Mouse (Mus musculus): ENCODE measurements around the gene Vip. TPM values are rescaled to one million over a fixed set of nuclear protein-coding genes. Genes with fewer than 3 reads are reported as not detected.

Vip gene
- not detected in 2 replicates for polyA plus RNA-seq (2012; rRNA removed)

DNA sequence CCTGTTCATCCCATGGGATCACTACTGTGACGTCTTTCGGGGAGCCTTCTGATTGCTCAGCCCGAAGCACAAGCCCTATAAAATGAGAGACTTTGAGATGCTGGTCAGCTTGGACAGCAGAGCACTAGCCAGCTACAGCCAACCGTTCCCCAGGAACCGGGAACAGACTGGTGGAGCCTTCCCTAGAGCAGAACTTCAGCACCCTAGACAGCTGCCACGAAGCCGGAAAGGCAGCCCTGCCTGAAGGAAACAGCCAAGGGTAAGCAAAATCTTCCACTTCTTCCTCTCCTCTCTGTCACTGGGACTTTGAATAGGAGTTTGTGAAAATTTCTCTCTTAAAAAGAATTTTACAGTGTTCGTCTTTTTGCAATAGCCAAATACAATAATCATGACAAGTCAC, at the start of gene Vip:
Vip (plus strand) TSS at position 107 of the 400 bp plus-strand sequence.

DNA sequence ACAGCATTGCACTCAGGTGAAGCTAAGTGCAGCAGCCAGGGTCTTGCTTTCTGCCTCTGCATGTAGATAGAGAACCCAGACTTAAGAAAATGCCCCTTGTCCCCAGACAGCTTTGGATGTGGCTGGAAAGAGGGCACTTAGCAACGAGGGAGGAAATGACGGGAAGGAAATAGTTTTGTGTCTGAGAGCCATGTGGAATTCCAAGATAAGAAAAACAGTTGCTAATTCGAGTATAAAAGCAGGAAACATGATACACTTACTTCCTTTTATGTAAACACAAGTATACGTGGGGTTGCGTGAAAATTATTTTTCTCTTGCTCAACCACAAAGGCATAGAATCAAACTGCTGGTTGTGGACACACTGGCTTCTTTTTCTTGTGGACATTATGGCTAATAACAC, 45.6 kb upstream of the Vip start, which contains the start of gene Myct1:
Myct1 (plus strand) TSS at position 312 of the 400 bp plus-strand sequence.

Other genes starting within 250 kb of the Vip start
- 16.7 and 18.2 TPM in 2 replicates for gene Syne1, start 87.7 kb upstream of the Vip start, polyA plus RNA-seq (2012; rRNA removed)
- 2.7 and 3.0 TPM in 2 replicates for gene Myct1, start 45.4 kb upstream of the Vip start, polyA plus RNA-seq (2012; rRNA removed)
- 1.8 TPM in 2 replicates for gene Fbxo5, start 166.4 kb downstream of the Vip start, polyA plus RNA-seq (2012; rRNA removed)
- gene Mtrf1l, start 184.7 kb downstream of the Vip start, polyA plus RNA-seq (2012; rRNA removed) = 2.4 and 3.9 TPM in 2 replicates

Data from ovary, adult 2 months (tissue).